Mouse (Mus musculus): ENCODE results near the gene Smarcc2. TPM values are rescaled to one million over a fixed set of nuclear protein-coding genes. Genes with fewer than 3 reads are reported as not detected.

Gene Smarcc2
- total RNA-seq (2014; rRNA removed; ENCODE audit: low replicate concordance) (40.8 and 42.1 TPM in 2 replicates), polyA plus RNA-seq (2015; fragmentation: Nextera tagmentation; extraction: Ambion mirVana) (31.9 and 32.9 TPM in 2 replicates)

GRCm38 (mm10) chr10:128458719-128459408 lies at the start of gene Smarcc2:
Smarcc2 (plus strand) TSS chr10:128459248.
- DNase-seq (ENCODE audit: low spot score) (peak; percentile 73), ATAC-seq (ENCODE audit: insufficient read depth, low read depth) (peak; percentile 82)
- Histone ChIP-seq H3K4me1 (ENCODE audit: control insufficient read depth, insufficient read depth) (peaks cover 8% of the 10 kb centered on the region; the same call in 1 of the 2 replicates), H3K9ac (replicated peaks; ENCODE audit: low read depth, low read length) (peak within 1 kb of the TSS; percentile 89), H3K27ac (ENCODE audit: low read depth) (peak within 1 kb of the TSS; percentile 85), H3K4me3 (ENCODE audit: low read depth, low read length) (peak within 1 kb of the TSS; percentile 81), H3K9me3 (replicated peaks; ENCODE audit: control insufficient read depth, low read length) (no peaks in the 10 kb centered on the region), H3K4me2 (ENCODE audit: low read depth, low read length) (peak within 1 kb of the TSS; percentile 65), H3K36me3 (replicated peaks; ENCODE audit: control insufficient read depth, insufficient read depth, low read length) (peaks cover 26% of the 10 kb centered on the region), H3K27me3 (ENCODE audit: control insufficient read depth, insufficient read depth, low read length) (no peaks in the 10 kb centered on the region)
- TF ChIP-seq CTCF (IDR thresholded peaks at IDR 0.05; ENCODE audit: low read depth) (peak; percentile 24; the same call in 1 of the 2 replicates), EP300 (IDR thresholded peaks at IDR 0.05; ENCODE audit: low read depth) (no peak)
- WGBS, result 0% methylated on average over 42 of the region's 86 CpGs

- Histone ChIP-seq H3K27ac (ENCODE audit: low read depth) (peak overlapping the region; percentile 90), H3K4me3 (ENCODE audit: low read depth, low read length) (peak overlapping the region; percentile 92), H3K36me3 (replicated peaks; ENCODE audit: control insufficient read depth, insufficient read depth, low read length) (peaks cover 13% of the 10 kb centered on the region), H3K4me1 (ENCODE audit: control insufficient read depth, insufficient read depth) (peaks cover 13% of the 10 kb centered on the region), H3K9me3 (replicated peaks; ENCODE audit: control insufficient read depth, low read length) (no peaks in the 10 kb centered on the region), H3K27me3 (ENCODE audit: control insufficient read depth, insufficient read depth, low read length) (no peaks in the 10 kb centered on the region), H3K9ac (replicated peaks; ENCODE audit: low read depth, low read length) (peak overlapping the region; percentile 73), H3K4me2 (ENCODE audit: low read depth, low read length) (peak overlapping the region; percentile 95)
- DNase-seq (ENCODE audit: low spot score) (peak; percentile 99), ATAC-seq (ENCODE audit: insufficient read depth, low read depth) (peak; percentile 90)
- TF ChIP-seq EP300 (IDR thresholded peaks at IDR 0.05; ENCODE audit: low read depth), result no peak; the same call in 1 of the 2 replicates
- peak; percentile 53 for TF ChIP-seq CTCF (IDR thresholded peaks at IDR 0.05; ENCODE audit: low read depth)
- WGBS, result 4% methylated on average over 36 of the region's 36 CpGs
Measured at GRCm38 (mm10) chr10:128409692-128410559, 49.1 kb upstream of the Smarcc2 start.

- Histone ChIP-seq H3K9ac (replicated peaks; ENCODE audit: low read depth, low read length) (no peak overlapping the region), H3K27me3 (ENCODE audit: control insufficient read depth, insufficient read depth, low read length) (no peaks in the 10 kb centered on the region), H3K4me1 (ENCODE audit: control insufficient read depth, insufficient read depth) (peaks cover 13% of the 10 kb centered on the region), H3K4me3 (ENCODE audit: low read depth, low read length) (peak overlapping the region; percentile 92; the same call in 1 of the 2 replicates), H3K9me3 (replicated peaks; ENCODE audit: control insufficient read depth, low read length) (no peaks in the 10 kb centered on the region), H3K36me3 (replicated peaks; ENCODE audit: control insufficient read depth, insufficient read depth, low read length) (peaks cover 19% of the 10 kb centered on the region), H3K4me2 (ENCODE audit: low read depth, low read length) (peak overlapping the region; percentile 77), H3K27ac (ENCODE audit: low read depth) (peak overlapping the region; percentile 90)
- ATAC-seq (ENCODE audit: insufficient read depth, low read depth) (no peak), DNase-seq (ENCODE audit: low spot score) (no peak)
- 25% methylated on average over 4 of the region's 4 CpGs for WGBS
- no peak for TF ChIP-seq CTCF (IDR thresholded peaks at IDR 0.05; ENCODE audit: low read depth)
- TF ChIP-seq EP300 (IDR thresholded peaks at IDR 0.05; ENCODE audit: low read depth), result no peak
Measured at GRCm38 (mm10) chr10:128410560-128410845, 48.5 kb upstream of the Smarcc2 start.

GRCm38 (mm10) chr10:128411211-128412054 lies 47.6 kb upstream of the Smarcc2 start, which contains the start of the genes Nabp2 and Rnf41:
Nabp2 (minus strand) TSS chr10:128411492.
Rnf41 (plus strand) TSS chr10:128411657.
- peak within 1 kb of the TSS; percentile 84 for H3K9ac ChIP-seq (replicated peaks; ENCODE audit: low read depth, low read length)
- peaks cover 27% of the 10 kb centered on the region for H3K36me3 ChIP-seq (replicated peaks; ENCODE audit: control insufficient read depth, insufficient read depth, low read length)
- no peaks in the 10 kb centered on the region for H3K9me3 ChIP-seq (replicated peaks; ENCODE audit: control insufficient read depth, low read length)
- peak; percentile 89 for ATAC-seq (ENCODE audit: insufficient read depth, low read depth)
- H3K4me1 ChIP-seq (ENCODE audit: control insufficient read depth, insufficient read depth), result peaks cover 13% of the 10 kb centered on the region
- H3K27me3 ChIP-seq (ENCODE audit: control insufficient read depth, insufficient read depth, low read length), result no peaks in the 10 kb centered on the region
- no peak for TF ChIP-seq EP300 (IDR thresholded peaks at IDR 0.05; ENCODE audit: low read depth)
- under 1% methylated on average over 50 of the region's 50 CpGs for WGBS
- peak; percentile 95 for DNase-seq (ENCODE audit: low spot score)
- H3K27ac ChIP-seq (ENCODE audit: low read depth), result peak within 1 kb of the TSS; percentile 90
- H3K4me2 ChIP-seq (ENCODE audit: low read depth, low read length), result peak within 1 kb of the TSS; percentile 77
- peak within 1 kb of the TSS; percentile 92 for H3K4me3 ChIP-seq (ENCODE audit: low read depth, low read length)

- H3K4me1 ChIP-seq (ENCODE audit: control insufficient read depth, insufficient read depth), result peaks cover 13% of the 10 kb centered on the region
- H3K27me3 ChIP-seq (ENCODE audit: control insufficient read depth, insufficient read depth, low read length), result no peaks in the 10 kb centered on the region
- peak overlapping the region; percentile 92 for H3K4me3 ChIP-seq (ENCODE audit: low read depth, low read length)
- peak overlapping the region; percentile 90 for H3K27ac ChIP-seq (ENCODE audit: low read depth)
- peaks cover 32% of the 10 kb centered on the region for H3K36me3 ChIP-seq (replicated peaks; ENCODE audit: control insufficient read depth, insufficient read depth, low read length)
- H3K9me3 ChIP-seq (replicated peaks; ENCODE audit: control insufficient read depth, low read length), result no peaks in the 10 kb centered on the region
- TF ChIP-seq EP300 (IDR thresholded peaks at IDR 0.05; ENCODE audit: low read depth) (no peak), CTCF (IDR thresholded peaks at IDR 0.05; ENCODE audit: low read depth) (no peak)
- H3K4me2 ChIP-seq (ENCODE audit: low read depth, low read length), result peak overlapping the region; percentile 77
- DNase-seq (ENCODE audit: low spot score), result peak; percentile 50
- peak overlapping the region; percentile 84 for H3K9ac ChIP-seq (replicated peaks; ENCODE audit: low read depth, low read length)
- 1% methylated on average over 14 of the region's 14 CpGs for WGBS
- peak; percentile 5; the same call in 1 of the 2 replicates for ATAC-seq (ENCODE audit: insufficient read depth, low read depth)
Measured at GRCm38 (mm10) chr10:128412055-128412381, 47.0 kb upstream of the Smarcc2 start.

Data from heart, postnatal 0 days (tissue).